Mouse (Mus musculus): ENCODE results near the gene Itih3.

DNA sequence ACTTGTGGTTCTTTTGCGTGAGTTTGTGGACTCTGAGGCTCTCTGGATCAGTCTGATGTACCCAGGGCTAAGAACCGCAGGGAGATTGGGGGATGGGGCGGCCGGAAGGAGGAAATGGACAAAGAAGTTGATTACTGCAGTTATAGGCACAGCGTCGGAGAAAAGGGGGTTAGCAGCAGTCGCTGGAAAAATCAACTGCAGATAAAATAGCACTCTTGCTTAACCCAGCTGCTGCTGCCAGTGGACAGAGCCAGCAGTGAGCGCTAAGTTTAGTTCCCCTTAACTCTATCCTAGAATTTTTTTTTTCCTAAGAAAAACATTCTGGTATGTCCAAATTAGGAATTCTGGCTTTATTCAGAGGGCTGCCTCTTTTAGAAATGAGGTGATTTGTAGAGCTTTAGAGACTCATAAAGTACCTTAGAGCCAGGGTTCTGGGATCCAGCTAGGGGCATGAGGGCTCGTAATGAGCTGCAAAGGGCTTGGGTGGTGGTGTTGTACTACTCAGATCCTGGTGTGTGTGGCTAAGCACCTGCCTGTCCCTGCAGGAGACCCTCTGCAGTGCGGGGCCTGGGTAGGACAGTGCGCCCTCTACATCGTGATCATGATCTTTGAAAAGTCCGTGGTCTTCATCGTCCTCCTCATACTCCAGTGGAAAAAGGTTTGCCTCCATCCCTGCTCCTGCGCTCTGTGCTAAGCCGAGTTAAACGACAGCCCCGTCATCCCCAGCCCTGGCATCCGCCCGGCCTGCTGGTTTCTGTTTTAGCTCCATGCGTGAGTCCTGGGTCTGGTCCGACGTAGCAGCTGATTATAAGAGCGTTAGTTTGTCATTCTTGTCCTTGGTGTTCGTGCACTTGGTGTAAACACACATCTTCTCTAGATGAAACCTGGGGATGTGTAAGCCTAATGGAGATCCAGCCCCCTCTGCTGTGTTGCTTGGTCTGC lies 53.1 kb downstream of the Itih3 start:
- TF ChIP-seq POLR2A (IDR thresholded peaks at IDR 0.05; ENCODE audit: low read depth, low read length) = no peak
- TF ChIP-seq CTCF (IDR thresholded peaks at IDR 0.05; ENCODE audit: extremely low read depth, insufficient read depth, insufficient read length, insufficient replicate concordance) = no peak
